Mouse (Mus musculus): ENCODE measurements at regions not wholly inside any gene's neighbourhood (a gene's known extent, or its start where the extent isn't known, plus 50 kb on each side); places are given as distances from the start of the nearest gene placed in this dataset.

DNA sequence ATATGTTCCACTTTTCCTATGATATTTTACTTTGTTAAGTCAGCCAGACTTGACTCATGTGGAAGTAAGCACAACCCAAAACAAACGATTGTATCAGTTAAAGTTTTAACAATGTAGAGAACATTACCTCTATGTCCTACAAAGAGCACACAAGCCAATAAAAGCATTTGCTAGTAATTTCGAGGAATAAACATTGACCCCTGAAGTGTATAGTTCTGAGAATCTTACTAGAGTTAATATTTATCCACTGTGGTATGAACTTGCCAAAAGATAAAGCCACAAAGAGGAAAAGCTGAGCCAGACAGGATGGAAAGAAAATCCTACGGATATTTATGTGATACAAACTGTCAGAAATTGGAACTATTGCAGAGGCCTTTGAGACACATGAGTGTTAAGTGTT lies 161.5 kb upstream of the Mbnl1 start:
- no peak for DNase-seq (ENCODE audit: low spot score in 2 of 2)

GRCm38 (mm10) chr3:60320213-60320936 lies 152.3 kb upstream of the Mbnl1 start:
- no peak for DNase-seq (ENCODE audit: low spot score in 2 of 2)

DNA sequence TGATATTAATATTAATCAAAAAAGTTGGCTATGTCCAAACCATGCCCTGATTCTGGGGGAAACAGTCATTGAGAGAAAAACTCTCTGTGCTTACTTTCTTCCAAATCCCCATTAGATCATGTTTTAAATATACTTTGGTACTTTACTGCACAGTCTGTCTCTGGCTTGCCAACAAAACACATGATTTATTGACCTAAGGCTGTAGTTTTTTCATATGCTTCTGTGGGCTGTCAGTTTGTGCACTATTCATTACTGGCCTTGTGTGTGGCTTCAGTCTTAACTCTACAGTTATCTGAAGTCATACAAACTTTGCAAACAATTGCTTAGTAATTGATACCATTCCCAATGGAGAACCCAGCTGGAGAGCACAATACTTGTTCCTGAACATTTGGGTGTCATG lies 149.1 kb upstream of the Mbnl1 start:
- DNase-seq (ENCODE audit: low spot score in 2 of 2), result no peak

DNA sequence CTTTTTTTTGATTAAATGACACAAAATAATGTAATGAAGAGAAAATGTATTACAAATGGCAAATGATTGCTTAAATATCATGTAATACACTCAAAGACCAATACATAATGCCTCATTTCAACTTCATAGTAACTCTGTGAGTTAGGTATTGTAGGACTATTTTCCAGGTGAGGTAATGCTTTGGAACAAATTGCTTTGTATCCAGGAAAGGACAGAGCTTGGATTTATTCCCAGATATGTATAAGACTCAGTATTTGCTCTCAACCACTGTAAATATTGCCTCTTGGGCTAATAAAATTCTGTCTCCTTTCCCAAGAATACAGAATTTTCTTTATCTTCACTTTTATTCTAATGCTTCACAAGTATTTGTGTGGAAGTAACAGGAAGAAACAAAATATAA lies 148.2 kb upstream of the Mbnl1 start:
- no peak for DNase-seq (ENCODE audit: low spot score in 2 of 2)

GRCm38 (mm10) chr3:60324969-60325368 lies 147.7 kb upstream of the Mbnl1 start:
- DNase-seq (ENCODE audit: low spot score in 2 of 2), result no peak

GRCm38 (mm10) chr3:60332460-60332859 lies 140.2 kb upstream of the Mbnl1 start:
- DNase-seq (ENCODE audit: low spot score in 2 of 2), result no peak

DNA sequence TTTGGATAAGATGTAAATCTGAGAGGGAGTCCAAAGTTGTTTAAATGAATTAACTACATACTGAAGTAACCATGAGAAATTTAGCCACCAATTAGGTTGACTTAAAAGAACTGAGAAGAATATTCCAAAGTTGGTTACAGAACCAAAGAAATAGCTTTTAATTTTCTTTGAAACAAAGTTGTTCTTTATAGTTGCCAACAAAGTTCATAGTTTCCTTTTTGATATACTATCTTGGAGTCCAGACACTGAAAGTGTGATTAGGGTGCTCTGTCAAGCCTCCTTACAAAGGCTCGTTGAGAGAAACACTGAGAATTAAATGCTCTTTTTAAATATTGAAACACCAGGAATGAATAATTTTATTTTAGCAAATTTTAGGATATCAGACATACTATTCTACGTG lies 139.0 kb upstream of the Mbnl1 start:
- no peak for DNase-seq (ENCODE audit: low spot score in 2 of 2)

DNA sequence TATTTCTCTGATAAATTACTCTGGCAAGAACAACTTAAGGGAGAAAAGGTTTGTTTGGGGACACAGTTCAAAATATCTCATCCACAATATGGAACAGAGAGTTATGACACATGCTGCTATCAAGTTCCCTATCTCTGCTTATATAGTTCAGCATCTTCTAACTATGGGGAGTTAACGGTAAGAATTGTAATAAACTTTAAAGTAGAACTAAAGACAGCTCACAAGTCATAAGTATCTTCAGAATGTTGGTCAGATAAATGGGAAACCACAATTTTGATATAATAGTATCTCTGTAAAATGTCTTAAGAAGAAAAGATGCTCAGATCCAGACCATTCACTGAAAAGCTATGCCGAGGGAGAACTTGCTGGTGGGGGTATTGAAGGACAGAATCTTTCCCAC lies 138.5 kb upstream of the Mbnl1 start:
- DNase-seq (ENCODE audit: low spot score in 2 of 2), result no peak

DNA sequence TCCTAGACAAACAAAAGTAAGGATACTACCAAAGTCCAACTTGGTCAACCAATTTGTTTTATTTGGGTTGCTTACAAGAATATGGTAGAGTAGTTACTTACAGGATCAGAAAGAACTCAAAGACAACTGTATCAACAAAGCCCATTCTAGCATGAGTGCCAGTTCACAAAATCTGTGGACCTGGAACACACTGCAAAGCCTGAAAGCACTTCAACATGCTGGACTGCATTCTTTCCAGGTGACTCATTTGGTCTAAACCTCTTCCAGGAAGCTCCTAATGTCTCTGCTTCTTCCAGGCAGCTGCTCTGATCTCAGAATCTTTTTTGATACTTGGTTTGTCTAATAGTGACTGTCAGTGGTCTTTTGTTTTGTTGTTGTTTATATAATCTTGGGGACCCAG lies 126.2 kb upstream of the Mbnl1 start:
- DNase-seq (ENCODE audit: low spot score in 2 of 2), result no peak

DNA sequence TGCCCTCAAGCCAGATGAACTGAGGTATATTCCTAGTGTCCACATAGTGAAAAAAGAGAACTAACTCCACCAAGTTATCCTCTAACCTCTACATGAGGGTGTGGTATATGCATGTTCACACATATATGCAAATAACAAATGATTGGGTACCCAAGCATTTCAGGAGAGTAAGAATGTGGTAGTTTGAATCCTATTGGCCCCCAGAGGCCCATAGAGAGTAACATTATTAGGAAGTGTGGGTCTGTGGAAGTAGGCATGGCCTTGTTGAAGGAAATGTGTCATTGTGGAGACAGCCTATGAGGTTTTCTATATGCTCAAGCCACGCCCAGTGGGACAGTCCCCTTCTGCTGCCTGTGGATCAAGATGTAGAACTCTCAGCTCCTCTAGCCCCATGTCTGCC lies 125.6 kb upstream of the Mbnl1 start:
- no peak for DNase-seq (ENCODE audit: low spot score in 2 of 2)

DNA sequence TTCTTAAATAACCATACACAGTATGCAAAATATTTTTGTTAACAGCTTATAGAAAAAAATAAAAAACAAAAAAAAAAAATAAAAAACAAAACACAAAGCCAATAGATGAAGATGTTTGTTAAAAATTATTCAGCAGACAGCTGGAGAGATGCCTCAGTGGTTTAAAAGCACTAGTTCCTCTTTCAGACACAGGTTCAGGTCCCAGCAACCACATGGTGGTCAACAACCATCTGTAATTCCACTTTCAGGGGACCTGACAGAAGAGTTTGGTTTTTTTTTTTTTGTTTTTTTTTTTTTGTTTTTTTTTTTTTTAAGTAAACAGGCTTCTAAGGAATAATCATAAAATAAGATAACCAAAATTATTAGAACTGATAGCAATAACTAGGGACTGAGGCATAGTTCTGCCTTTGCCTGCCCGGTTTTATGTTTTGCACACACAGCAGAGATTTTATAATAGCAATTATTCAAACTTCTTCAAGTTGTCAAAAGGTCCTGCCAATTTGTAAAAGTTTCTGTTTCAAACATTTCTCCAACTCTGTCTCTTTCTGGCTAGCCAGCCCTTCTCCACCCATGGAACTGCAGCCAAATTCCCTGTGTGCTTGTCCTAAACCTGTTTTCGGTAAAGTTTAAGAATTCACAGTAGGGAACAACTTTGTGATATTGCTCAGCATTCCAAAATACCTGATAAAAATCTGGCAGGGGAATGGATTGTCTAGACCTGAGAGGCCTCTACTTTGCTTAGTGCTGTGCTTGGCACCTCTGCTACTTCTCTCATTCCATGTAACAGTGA lies 101.3 kb upstream of the Mbnl1 start:
- no peak for DNase-seq (ENCODE audit: low spot score in 2 of 2)

GRCm38 (mm10) chr3:60373662-60374061 lies 99.0 kb upstream of the Mbnl1 start:
- DNase-seq (ENCODE audit: low spot score in 2 of 2), result no peak

DNA sequence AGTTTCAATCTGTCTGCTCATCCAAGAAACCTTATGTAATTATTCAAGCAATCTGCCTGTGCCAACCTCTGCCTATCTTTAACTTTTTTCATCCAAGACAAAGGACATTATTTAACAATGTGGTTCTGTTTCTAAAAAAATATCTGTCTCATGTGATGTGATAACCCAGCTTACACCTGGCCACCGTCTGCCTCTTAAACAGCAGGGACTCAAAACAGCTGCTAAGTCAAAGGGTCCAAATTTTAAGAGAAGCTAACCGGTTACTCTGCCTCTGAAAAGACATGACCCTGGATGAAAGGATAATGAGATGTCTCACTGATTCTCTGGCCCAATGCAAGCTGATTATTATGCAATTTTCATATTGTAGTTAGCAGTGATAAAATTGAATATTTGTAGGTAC lies 84.0 kb upstream of the Mbnl1 start:
- DNase-seq (ENCODE audit: low spot score in 2 of 2), result no peak

- DNase-seq (ENCODE audit: low spot score in 2 of 2), result no peak
Observed at GRCm38 (mm10) chr3:60389032-60389431, 83.6 kb upstream of the Mbnl1 start.

DNA sequence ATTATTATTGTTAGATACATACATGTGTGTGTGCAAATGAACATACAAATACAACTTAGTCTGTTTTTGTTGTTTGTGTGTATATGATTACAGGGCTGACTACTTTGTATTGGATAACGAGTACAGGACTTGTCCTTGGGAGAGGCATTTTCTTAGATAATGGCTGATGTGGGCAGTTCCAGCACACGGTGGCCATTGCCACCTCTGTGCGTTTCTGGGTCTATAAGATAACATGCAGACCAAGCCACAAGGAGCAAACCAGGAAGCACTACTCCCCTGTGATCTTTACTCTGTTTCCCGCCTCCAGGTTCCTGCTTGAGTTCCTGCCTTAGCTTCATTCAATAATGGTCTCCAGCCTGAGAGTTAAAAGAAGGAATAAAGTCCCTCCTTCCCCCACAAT lies 77.3 kb upstream of the Mbnl1 start:
- DNase-seq (ENCODE audit: low spot score in 2 of 2), result no peak

GRCm38 (mm10) chr3:60396971-60397370 lies 75.7 kb upstream of the Mbnl1 start:
- DNase-seq (ENCODE audit: low spot score in 2 of 2), result no peak

DNA sequence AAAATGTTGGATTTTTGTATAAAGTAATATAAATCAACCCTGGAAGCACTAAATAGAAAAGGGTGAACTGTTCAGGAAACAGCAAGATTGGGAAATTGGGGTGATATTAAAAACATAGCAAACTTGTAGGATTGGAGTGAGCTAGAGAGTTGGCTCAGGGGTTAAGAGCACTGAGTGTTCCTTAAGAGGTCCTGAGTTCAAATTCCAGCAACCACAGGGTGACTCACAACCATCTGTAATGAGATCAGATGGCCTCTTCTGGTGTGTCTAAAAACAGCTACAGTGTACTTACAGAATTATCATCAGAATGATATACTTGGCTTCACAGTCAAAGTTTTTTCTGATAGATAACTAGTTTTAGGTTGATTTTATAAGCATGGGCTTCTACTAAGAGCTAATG lies 73.8 kb upstream of the Mbnl1 start:
- DNase-seq (ENCODE audit: low spot score in 2 of 2), result no peak

- DNase-seq (ENCODE audit: low spot score in 2 of 2), result no peak
Observed at GRCm38 (mm10) chr3:60402251-60402830, 70.3 kb upstream of the Mbnl1 start.

- DNase-seq (ENCODE audit: low spot score in 2 of 2), result no peak
Observed at GRCm38 (mm10) chr3:60407426-60407825, 65.2 kb upstream of the Mbnl1 start.

GRCm38 (mm10) chr3:60407906-60408305 lies 64.7 kb upstream of the Mbnl1 start:
- DNase-seq (ENCODE audit: low spot score in 2 of 2), result no peak

GRCm38 (mm10) chr3:60408553-60409282 lies 63.9 kb upstream of the Mbnl1 start:
- DNase-seq (ENCODE audit: low spot score in 2 of 2), result peak; percentile 19 to 36

GRCm38 (mm10) chr3:60409283-60409633 lies 63.4 kb upstream of the Mbnl1 start:
- DNase-seq (ENCODE audit: low spot score in 2 of 2), result peak in 1 of 2 experiments; percentile 4
